Mouse (Mus musculus) lung, adult 2 months (tissue): Measurements from ENCODE around the gene Atp8a2.

ENCODE experiments used
- CTCF ChIP-seq: fragments of 200-500 bp; IDR thresholded peaks from 2 replicates; pipeline ENCODE4 v1.5.1; 2011; ENCODE audit warnings: mild to moderate bottlenecking, low read length, control low read depth; ENCODE audit not compliant: insufficient read depth
- POLR2A ChIP-seq: fragments of 200-500 bp; IDR thresholded peaks from 2 replicates; pipeline ENCODE4 v1.6.1; 2011; ENCODE audit warnings: low read depth, mild to moderate bottlenecking, control low read depth, low read length, borderline replicate concordance; ENCODE audit errors: extremely low read depth

GRCm38 (mm10) chr14:60134720-60135119, 62.3 kb downstream of the Atp8a2 start:
- TF ChIP-seq POLR2A = no peak
- no peak for TF ChIP-seq CTCF
